Mouse (Mus musculus) embryonic fibroblast, embryonic 13.5 days (primary cell): ENCODE measurements at regions not wholly inside any gene's neighbourhood (a gene's known extent, or its start where the extent isn't known, plus 50 kb on each side); places are given as distances from the start of the nearest gene placed in this dataset.

ENCODE experiments used
- H3K27ac ChIP-seq: 2 replicates; pipeline ENCODE4 v1.5.1; 2012; ENCODE audit warnings: low read length, control low read depth, inconsistent platforms; ENCODE audit not compliant: insufficient read depth
- H3K4me1 ChIP-seq: 2 replicates; pipeline ENCODE4 v1.6.1; 2011; ENCODE audit warnings: low read length; ENCODE audit not compliant: control insufficient read depth, insufficient read depth
- H3K4me3 ChIP-seq: 2 replicates; pipeline ENCODE4 v1.5.1; 2011; ENCODE audit warnings: mild to moderate bottlenecking, control low read depth, low read length; ENCODE audit not compliant: insufficient read depth
- CTCF ChIP-seq: IDR thresholded peaks from 2 replicates; pipeline ENCODE4 v1.5.1; 2011; ENCODE audit warnings: mild to moderate bottlenecking, control low read depth, low read length, moderate library complexity, borderline replicate concordance; ENCODE audit not compliant: insufficient read depth
- POLR2A ChIP-seq: IDR thresholded peaks from 2 replicates; pipeline ENCODE4 v1.6.1; 2011; ENCODE audit warnings: low read depth, mild to moderate bottlenecking, control low read depth, low read length, moderate library complexity

DNA sequence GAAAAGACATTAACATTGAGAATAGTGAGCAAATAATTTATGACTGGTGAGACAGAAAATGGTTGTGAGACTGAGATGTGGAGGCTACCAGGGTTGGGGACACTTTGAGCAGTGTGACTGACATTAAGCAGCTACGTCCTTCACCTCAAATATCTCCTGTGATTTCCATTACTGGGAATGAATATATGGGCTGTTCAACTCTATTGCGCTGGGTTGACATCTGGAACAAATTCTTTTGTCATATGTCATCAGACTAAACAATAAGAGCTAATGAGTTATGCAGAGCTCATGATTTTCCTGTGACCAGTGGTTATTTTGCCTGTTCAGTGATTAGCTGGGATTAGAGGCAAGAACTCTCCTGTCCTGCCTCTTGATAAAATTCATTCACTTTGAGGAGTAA, 593.9 kb upstream of the Castor2 start:
- H3K4me1 ChIP-seq, result no peaks in the 10 kb centered on the region
- TF ChIP-seq POLR2A (no peak), CTCF (no peak)

DNA sequence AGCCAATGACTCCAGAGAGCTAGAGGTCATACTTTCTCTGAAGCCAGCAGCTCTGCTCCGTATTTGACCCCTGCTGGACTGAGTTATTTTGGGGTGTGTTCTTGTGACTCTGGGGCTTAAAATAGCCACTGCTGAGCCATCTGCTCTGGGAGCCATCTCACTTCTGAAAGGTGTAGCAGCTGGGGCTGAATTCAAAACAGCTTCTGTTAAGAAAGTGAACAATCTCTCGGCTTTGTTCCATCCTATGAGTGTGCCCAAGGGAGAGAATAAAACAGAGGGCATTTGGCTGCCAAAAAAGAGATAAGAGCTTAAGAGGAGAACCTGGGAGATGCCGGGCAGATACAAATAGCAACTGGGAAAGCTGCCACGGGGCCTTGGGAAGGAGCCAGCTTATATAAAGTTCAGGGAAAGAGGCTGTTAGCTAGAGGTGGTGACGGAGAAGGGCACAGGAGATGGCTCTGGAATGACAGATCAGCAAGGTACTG, 611.7 kb upstream of the Castor2 start:
- Histone ChIP-seq H3K4me1 (no peaks in the 10 kb centered on the region; the same call in 1 of the 2 replicates), H3K27ac (no peak overlapping the region), H3K4me3 (no peak overlapping the region)
- TF ChIP-seq CTCF, result no peak
- no peak for TF ChIP-seq POLR2A

More for the DNA sequence above, 593.9 kb upstream of the Castor2 start:
- Histone ChIP-seq H3K27ac (no peak overlapping the region), H3K4me3 (no peak overlapping the region)

DNA sequence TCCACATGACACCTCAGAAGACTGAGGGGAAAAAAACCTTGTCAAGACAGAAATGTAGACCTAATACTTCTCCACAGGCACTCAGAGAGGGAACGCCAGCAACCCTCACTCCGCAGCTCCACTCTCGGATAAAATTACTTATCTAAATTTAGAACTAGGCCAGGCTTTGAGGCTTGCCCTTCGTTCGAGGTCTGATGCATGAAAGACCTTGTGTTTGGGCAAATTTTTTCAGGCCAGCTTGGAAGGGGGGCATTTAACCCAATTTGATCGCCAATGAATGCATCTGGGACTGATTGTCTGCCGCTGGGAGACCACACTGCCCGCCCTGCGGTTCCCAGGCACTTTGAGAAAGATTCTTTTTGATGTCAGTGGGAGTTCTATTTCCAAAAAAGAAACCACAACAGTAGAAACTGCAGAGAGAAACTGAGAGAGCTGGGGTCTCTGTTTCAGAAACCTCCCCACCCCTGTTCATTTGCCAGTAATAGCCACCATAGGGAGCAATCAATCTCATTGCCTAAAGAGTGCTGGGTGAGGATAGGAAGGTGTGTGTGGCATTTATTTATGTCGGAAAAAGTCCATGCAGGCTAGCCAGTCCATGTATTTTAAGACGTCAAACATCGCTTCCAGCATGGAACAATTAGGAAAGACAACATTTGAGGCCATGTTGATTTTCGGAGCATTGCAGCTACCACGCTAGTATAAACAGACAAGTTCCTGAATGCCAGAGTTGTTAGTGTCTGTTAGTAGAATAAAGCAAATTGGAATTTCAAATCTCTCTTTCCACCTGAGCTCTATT, 617.0 kb upstream of the Castor2 start:
- Histone ChIP-seq H3K4me3 (no peak overlapping the region), H3K4me1 (no peaks in the 10 kb centered on the region; the same call in 1 of the 2 replicates), H3K27ac (no peak overlapping the region)
- TF ChIP-seq POLR2A, result no peak
- TF ChIP-seq CTCF, result no peak

DNA sequence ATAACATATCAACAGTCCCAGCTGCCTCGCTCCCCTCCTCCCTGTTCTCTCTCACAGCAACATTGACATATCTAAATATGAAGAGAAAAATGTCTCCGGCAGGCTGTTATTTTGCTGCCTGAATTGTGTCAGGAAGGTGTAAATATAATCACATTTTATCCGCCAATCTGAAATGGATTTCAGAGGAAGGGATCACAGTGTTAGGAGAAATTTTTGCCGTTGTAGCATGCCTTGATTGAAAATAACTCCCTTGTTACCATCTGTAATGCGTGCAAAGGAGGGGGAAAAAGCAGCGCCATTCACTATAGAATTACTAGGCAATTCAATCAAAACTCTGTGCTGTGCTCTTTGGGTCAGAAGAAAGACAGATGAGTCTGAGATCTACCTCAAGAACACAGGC, 620.3 kb upstream of the Castor2 start:
- Histone ChIP-seq H3K27ac (no peak overlapping the region), H3K4me1 (no peaks in the 10 kb centered on the region), H3K4me3 (no peak overlapping the region)
- TF ChIP-seq CTCF (no peak), POLR2A (no peak)

DNA sequence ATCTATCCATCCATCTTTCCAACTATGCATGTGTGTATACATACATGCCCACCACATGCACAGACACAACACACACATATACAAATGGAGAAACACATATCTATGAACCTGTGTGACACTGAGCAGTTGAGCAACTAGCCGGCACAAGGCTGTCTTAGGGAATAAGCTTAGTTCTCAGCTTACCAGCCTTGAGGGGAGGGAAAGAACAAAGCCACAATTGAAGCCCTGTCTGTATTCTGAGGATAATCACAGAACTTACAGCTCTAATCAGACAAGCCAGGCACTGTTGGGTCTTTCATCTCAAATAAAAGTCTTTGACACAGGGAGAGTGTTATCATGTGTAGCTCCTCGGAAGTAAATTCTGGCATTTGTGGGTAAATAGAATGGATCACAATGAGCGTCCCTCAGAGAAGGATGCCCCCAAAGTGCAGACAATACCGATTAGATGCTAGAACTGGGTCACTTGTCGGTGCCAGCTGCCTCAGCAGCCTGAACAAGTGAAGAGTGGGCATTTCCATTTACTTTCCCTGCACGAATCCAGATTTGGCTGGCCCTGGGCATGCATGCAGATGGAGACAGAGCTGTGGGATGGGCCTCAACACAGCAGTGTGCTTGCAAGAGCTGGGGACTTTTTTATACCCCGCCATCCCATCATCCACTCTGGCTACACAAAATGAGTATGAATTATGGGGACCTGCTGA, 646.0 kb upstream of the Castor2 start:
- H3K27ac ChIP-seq, result no peak overlapping the region
- TF ChIP-seq POLR2A (no peak), CTCF (no peak)
- no peak overlapping the region for H3K4me3 ChIP-seq
- no peaks in the 10 kb centered on the region for H3K4me1 ChIP-seq

DNA sequence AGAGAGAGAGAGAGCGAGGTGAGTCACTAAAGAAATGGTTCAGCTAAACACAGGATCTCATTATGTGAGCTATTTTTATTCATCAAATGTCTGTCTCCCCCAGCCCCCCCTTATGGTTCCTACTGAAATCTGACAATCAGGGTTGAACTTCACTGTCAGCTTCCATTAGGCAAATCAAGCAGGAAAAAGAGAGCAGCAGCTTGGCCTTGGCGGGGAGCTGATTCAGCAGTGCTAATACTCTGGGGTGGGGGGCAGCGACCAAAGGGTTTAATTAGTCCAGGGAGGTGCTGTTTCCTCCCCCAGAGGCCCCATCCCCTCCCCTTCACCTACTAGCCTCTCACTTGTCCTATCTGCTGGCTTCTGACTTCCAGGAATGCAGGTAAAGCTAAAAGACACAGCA, 649.6 kb upstream of the Castor2 start:
- no peak overlapping the region for H3K4me3 ChIP-seq
- H3K4me1 ChIP-seq, result no peaks in the 10 kb centered on the region
- no peak for TF ChIP-seq POLR2A
- no peak for TF ChIP-seq CTCF
- H3K27ac ChIP-seq, result no peak overlapping the region

DNA sequence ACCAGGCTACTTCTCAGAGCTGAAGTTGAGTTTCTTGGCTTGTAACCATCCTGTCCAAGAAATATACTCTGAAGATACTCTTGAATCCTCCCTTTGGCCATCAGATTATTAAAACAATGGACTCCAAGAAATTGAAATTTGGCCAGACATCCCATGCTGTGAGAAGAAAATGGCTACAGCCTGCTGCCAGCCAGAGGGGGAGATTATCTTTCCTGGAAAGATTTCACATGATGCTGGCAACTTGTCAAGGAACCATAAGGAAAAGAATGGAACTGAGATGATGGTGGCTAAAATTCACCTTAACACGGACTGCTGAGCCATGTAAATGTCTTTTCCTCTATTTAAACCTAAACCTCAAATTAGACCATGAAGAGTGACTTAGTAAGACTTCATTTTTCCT, 698.7 kb upstream of the Castor2 start:
- TF ChIP-seq POLR2A (no peak), CTCF (no peak)
- Histone ChIP-seq H3K27ac (no peak overlapping the region), H3K4me3 (no peak overlapping the region), H3K4me1 (no peaks in the 10 kb centered on the region)

DNA sequence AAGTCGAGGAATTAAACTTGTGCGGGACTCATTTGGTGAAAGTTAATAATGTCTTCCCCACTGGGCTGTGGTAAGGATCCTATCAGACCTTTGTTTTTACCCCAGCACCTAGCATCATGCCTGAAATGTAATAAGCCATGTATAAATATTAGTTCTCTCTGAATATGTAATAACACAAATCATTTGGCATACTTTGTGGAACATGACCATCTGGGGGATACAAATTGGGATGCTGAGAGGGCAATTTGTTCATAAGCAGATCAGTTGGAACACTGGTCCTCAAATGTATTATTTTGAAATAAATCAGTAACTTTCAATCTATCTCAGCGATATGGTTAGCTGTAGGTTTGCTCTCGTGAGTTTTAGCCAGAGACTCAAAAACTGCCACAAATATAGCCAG, 709.6 kb upstream of the Castor2 start:
- no peak for TF ChIP-seq CTCF
- Histone ChIP-seq H3K4me1 (no peaks in the 10 kb centered on the region), H3K4me3 (no peak overlapping the region), H3K27ac (no peak overlapping the region)

DNA sequence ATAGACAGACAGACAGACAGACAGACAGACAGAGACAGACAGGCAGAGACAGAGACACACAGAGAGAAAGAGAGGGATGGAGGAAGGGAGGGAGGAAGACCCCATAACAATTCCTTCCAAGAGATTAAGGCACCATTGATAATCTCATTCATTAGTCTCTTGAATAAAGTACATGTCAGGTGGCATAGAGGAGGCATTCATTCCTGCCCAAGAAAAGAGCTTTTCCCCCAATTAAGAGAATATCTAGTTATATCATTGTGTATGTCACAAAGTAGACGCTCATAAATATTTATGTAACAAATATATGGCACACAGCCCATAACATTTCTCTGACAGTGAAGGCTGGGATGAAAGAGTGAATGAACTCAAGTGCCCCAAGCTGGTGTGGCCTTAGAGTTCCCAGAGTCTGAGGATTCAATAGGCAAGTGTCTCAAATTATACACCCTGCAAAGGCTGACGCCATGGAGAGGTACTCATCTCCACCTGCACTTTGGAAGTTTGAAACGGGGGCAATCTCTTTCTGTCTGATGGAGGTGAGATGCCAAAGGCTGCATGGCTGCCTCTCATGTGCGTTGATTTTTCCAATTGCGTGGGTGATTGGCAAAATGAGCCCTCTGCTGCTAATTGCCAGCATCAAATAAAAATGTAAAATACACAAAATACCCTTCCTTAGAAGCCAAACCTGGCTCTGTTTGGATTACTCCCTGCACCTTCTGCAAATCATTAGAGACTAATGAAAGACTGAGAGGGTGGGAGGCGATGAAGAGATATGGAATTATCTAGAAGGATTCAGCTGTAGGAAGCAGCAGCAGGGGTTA, 710.3 kb upstream of the Castor2 start:
- no peak for TF ChIP-seq POLR2A
- TF ChIP-seq CTCF, result no peak
- Histone ChIP-seq H3K27ac (no peak overlapping the region), H3K4me3 (no peak overlapping the region), H3K4me1 (no peaks in the 10 kb centered on the region)
